Mouse (Mus musculus): ENCODE data around the gene Atp6v0a1.

The Atp6v0a1 gene

Small RNA genes within 50 kb of the gene (microRNA-seq; reads per million reads assigned to microRNA genes)
- gene Mir6928, result 1.3 to 1.4 reads per million in 2 experiments

All from adrenal gland (tissue).